In genomic region chr14:26441041-26441812, GRCm38 (mm10) we compare ENCODE assay signal across 11 mouse cellular contexts.
DNase-seq lines count a peak whose midpoint lies in the region; ATAC-seq lines count a peak whose summit lies in the region.
"Had no signal": no experiment of that assay in that cellular context is flagged by ENCODE, and none has a peak within 500 bp of the region (broad histone marks: within the 10 kb centered on the region; RNA-seq: fewer than 3 reads in every experiment).

No protein-coding gene starts in this region.

- 86% methylated on average over 2 of the region's 2 CpGs for WGBS in kidney, embryonic 15.5 days
- WGBS in intestine, embryonic 15.5 days = 71% methylated on average over 2 of the region's 2 CpGs

- H3K36me3 ChIP-seq in kidney, embryonic 15.5 days = peaks cover 21% of the 10 kb centered on the region
- peaks cover 4% of the 10 kb centered on the region; the same call in 1 of the 2 replicates for H3K36me3 ChIP-seq in intestine, embryonic 15.5 days

- no peak overlapping the region for H3K9ac ChIP-seq in kidney, embryonic 15.5 days
- no peak overlapping the region for H3K9ac ChIP-seq in intestine, embryonic 15.5 days
- H3K9ac ChIP-seq: embryonic facial prominence, embryonic 12.5 days; hindbrain, embryonic 13.5 days had no signal

- H3K27ac ChIP-seq in kidney, embryonic 15.5 days = peak overlapping the region; percentile 62; the same call in 1 of the 2 replicates
- H3K27ac ChIP-seq in intestine, embryonic 15.5 days = 0 out of 2 replicates have a peak overlapping the region, but pooled peaks have one; percentile 29
- H3K27ac ChIP-seq: embryonic facial prominence, embryonic 12.5 days; hindbrain, embryonic 13.5 days had no signal

- ATAC-seq in kidney, embryonic 15.5 days (replicated peaks; ENCODE audit: low FRiP score) = no peak
- peak; percentile 59; the same call in 1 of the 2 replicates for ATAC-seq in intestine, embryonic 15.5 days

- no peak overlapping the region for H3K4me2 ChIP-seq in kidney, embryonic 15.5 days
- no peak overlapping the region for H3K4me2 ChIP-seq in intestine, embryonic 15.5 days (replicated peaks)
- H3K4me2 ChIP-seq: embryonic facial prominence, embryonic 12.5 days; hindbrain, embryonic 13.5 days had no signal

- no peaks in the 10 kb centered on the region for H3K9me3 ChIP-seq in kidney, embryonic 15.5 days (replicated peaks)
- H3K9me3 ChIP-seq in intestine, embryonic 15.5 days = no peaks in the 10 kb centered on the region
- H3K9me3 ChIP-seq: embryonic facial prominence, embryonic 12.5 days; hindbrain, embryonic 13.5 days; megakaryocyte, embryonic 14.5 days had no signal

- H3K27me3 ChIP-seq in kidney, embryonic 15.5 days = no peaks in the 10 kb centered on the region
- H3K27me3 ChIP-seq in intestine, embryonic 15.5 days (replicated peaks) = no peaks in the 10 kb centered on the region
- H3K27me3 ChIP-seq: embryonic facial prominence, embryonic 12.5 days; hindbrain, embryonic 13.5 days; megakaryocyte, embryonic 14.5 days had no signal

- H3K4me1 ChIP-seq in kidney, embryonic 15.5 days = no peaks in the 10 kb centered on the region
- no peaks in the 10 kb centered on the region for H3K4me1 ChIP-seq in intestine, embryonic 15.5 days (replicated peaks)
- H3K4me1 ChIP-seq: embryonic facial prominence, embryonic 12.5 days; hindbrain, embryonic 13.5 days had no signal

- no peak for DNase-seq in kidney, postnatal 10 days
- DNase-seq in 3T3-L1 (ENCODE audit: low read depth, low spot score) = peak; percentile 29
- peak; percentile 74 for DNase-seq in Muller cell, postnatal 12 days (ENCODE audit: inconsistent ontology term)
- no peak for DNase-seq in frontal cortex, postnatal 14 days (ENCODE audit: low spot score in 2 of 2)
- DNase-seq in embryo, embryonic 10.5 days (ENCODE audit: low spot score) = no peak
- DNase-seq: cerebellum, adult 11 months had no signal

- no peak overlapping the region for H3K4me3 ChIP-seq in kidney, embryonic 15.5 days (replicated peaks)
- no peak overlapping the region for H3K4me3 ChIP-seq in intestine, embryonic 15.5 days (replicated peaks)
- H3K4me3 ChIP-seq: embryonic facial prominence, embryonic 12.5 days; hindbrain, embryonic 13.5 days; megakaryocyte, embryonic 14.5 days had no signal

Comparison
In these comparisons a context has a peak if more than half of its experiments do, and no peak if none do; other contexts are left out.
1. DNase-seq: peak in 3T3-L1 (single experiment) and Muller cell, postnatal 12 days (single experiment); none in kidney, postnatal 10 days (single experiment), frontal cortex, postnatal 14 days (0 of 2) and embryo, embryonic 10.5 days (single experiment).